Mouse (Mus musculus): Measurements from ENCODE around the gene Pdcd1lg2.
A peak's percentile ranks its signal among the peaks of the same experiment; 100 is the strongest.
"Not testable (repeated sequence)": the region's sequence is repeated elsewhere in the genome, so short reads cannot be mapped to it uniquely, and the experiment has no call there.

Gene Pdcd1lg2

DNA sequence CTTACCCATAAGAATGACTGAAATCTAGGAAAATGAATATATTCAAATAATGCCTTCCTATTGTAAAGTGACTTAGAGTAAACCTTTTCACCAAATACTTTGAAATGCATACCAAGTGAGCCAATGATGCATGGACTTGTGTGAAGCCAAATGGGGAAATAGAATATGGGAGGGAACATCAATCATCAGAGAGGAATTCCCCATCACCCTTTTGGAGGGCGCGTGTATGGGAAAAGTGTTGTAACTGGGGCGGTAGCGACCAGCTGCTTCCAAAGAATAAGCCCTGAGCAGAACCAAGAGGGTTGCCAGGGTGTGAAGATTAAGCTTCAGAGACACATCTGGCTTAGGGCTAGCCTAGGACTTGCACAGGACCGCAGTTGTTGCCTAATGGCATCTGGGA, 27.4 kb upstream of the Pdcd1lg2 start:
- no peak for DNase-seq (ENCODE audit: low read depth, low spot score)

DNA sequence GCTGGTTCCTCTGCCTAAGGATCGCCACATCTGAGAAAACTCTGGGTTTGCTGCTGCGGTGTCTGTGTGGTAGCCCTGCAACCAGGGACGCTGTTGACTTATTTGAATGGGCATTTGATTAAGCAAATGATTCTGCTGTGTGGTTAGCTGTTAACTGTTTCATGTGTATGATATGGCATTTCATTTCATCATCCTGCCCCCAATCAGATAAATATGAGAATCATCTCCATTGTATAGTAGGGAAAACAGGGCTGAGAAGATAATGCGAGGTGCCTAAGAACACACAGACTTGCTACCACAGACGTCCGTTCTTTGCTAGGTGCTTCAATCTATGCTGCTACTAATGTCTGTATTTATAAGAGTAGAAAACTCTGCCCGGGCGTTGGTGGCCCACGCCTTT, 26.3 kb upstream of the Pdcd1lg2 start:
- no peak for DNase-seq (ENCODE audit: low read depth, low spot score)

DNA sequence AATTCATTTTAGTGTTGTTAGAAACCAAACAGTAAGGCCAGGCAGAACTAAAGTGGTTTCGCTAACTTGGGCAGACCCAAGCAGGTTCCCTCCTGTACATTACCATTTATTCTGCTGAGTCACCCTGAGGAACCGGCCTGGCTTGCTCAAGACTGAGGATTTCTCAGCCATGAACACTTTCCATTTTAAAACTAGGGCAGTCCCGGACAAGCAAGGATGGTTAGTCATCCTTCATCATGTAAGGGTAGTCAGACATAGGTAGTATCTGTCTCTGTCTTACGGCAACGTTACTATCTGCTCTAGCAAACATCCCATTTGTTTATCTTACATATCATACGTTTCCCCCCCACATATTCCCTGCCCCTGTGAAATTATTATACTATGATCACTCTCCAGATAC, 25.7 kb upstream of the Pdcd1lg2 start:
- no peak for DNase-seq (ENCODE audit: low read depth, low spot score)

DNA sequence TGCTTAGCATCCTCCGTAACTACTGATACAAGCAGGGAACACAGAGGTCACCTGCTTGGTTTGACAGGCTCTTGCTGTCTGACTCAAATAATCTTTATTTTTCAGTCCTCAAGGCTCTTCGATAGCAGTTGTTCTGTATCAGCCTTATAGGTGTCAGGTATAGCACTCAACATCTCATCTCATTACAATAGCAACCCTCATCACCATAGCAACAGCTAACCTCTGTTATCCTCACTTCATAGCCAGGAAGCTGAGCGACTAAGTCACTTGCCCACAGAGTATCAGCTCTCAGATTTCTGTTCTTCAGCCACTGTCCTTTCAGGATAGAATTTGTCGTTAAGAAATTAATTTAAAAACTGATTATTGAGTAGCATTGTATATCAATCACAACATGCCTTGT, 24.9 kb upstream of the Pdcd1lg2 start:
- DNase-seq (ENCODE audit: low read depth, low spot score), result no peak

DNA sequence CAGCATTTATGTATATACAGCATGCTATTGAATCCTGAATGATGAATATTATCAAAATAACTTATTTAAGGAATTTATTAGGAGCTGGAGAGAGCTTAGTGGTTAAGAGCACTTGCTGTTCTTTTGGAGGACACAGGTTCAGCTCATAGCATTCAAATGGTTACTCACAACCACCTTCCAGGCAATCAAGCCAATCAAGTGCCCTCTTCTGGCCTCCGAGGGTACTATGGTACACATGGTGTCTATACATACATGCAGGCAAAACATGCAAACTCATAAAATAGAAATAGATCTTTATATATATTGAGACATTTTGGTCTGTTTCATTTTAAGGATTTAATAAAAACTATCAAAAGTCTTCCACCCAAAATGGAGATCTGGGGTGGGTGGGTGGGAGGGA, 21.9 kb upstream of the Pdcd1lg2 start:
- no peak for DNase-seq (ENCODE audit: low read depth, low spot score)

DNA sequence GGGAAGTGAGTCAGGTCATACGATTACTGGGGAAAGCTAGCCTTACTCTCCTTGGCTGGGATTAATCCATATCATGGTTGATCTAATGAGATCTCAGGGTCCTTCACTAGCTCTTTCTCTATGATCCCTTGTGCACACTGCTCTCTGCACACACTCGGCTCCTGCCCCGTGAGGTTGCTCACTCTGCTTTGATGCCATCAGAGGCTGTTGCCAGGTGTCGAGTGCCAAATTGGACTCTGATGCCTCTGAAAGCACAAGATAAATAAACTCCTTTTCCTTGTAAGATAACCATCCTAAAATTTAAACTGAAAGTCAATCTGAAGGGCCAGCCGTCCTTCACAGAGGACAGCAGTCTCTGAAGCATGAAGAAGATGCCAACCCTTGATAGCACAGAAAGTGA, 20.2 kb upstream of the Pdcd1lg2 start:
- no peak for DNase-seq (ENCODE audit: low read depth, low spot score)

DNA sequence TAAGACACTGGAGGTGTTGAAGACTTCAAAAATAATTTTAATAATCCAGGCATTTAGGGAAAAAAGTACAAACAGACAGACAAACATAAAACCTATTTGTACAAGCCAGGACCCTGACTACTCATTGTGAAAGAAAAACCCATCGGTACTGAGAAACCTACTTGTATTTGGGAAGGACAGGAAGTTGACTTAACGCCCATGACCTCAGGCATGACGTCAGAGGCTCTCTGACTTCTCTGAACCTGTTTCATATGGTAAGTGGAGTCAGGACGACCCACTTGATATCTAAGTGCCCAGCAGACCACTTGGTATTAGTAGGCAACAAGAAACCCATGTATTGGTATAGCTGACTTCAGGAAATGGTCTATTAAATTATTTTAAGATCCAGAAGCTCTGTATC, 19.4 kb upstream of the Pdcd1lg2 start:
- no peak for DNase-seq (ENCODE audit: low read depth, low spot score)

DNA sequence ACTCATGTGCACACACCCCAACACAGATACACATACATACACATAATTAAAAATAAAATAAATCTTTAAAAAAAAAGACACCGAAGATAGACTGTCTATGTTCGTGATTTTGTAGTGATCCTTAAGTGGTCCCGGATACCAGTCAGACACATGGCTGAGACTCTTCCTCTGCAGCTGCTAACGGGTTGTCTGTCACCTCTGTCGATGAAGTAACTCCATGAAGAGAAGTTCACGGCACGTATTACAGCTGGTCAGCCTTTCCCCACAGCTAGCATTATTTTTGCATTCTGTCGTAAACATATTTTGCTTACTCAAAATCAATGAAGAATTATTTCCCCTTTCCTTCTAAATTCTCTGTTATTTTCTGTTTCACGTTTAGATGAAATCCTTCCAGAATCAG, 17.4 kb upstream of the Pdcd1lg2 start:
- DNase-seq (ENCODE audit: low read depth, low spot score), result no peak

DNA sequence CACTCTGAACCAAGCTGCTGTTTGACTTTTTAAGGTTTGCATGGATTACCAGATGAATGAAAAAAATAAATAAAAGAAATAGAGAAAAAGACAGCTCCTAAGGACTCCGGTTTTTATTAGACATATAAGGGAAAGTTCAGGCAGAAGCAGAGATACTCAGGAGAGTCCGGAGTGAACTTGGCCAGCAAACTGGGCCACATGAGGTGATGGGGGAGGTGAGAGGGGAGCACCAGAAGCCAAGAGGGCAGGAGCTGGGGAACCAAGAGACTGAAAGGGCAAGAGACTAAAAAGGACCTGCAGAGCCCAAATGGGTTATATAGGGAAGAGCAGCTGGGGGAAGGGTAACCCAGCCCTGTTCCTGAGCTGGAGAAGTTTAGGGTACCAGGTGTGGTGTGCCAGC, 16.0 kb upstream of the Pdcd1lg2 start:
- DNase-seq (ENCODE audit: low read depth, low spot score), result no peak

DNA sequence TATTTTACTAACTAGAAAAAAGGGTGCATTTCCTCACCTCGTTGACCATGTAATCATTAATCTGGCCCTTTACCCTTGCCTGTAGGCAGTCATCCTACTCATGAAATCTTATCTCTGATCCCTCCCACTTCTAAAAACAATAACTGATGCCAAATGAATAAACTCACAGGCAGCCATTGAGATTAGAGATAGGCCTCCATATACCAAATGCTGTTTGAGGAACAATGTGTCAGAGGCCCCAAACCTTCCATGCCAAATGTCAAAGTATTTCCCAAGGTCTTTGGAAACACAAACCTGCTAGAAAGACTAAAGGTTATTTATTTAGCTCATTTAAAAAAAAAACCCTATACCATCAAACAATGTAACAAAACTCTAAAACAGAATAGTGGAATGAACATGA, 14.4 kb upstream of the Pdcd1lg2 start:
- DNase-seq (ENCODE audit: low read depth, low spot score), result no peak

DNA sequence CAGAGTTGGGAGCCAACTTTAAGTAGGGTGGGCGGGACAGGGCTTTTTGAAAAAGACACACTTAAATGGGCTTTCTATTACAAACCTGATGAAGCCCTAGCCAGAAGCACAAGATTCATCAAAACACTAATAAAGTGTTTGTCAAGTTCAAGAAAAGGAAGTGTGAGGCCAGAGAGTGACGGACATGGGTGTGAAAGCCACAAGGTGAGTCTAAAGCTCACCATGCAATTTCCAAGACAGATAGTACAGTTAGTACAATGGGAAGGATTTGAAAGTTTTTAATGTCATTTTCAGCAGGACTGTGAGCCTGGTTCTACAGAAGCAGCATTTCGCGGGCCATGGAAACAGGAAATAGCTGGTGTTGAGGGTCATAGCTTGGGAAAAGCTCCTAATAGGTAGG, 10.9 kb upstream of the Pdcd1lg2 start:
- no peak for DNase-seq (ENCODE audit: low read depth, low spot score)

DNA sequence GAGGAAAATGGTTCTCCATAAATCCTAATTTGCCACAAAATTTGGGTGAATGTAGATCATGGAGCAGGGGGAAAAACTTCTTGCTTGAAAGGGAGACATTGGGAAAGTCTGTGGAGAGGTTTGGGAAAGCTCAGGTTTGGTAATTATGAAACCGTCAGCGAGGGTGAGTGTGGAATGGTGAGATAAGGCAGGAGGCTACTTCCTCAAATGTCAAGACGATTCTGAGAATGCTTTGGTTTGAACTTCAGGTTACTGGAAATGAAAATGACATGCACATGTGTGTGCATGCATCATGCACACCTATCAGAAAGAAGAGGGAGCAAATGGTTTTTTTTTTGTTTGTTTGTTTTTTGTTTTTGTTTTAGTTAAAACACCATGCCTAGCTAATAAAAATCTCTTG, 10.3 kb upstream of the Pdcd1lg2 start:
- no peak for DNase-seq (ENCODE audit: low read depth, low spot score)

DNA sequence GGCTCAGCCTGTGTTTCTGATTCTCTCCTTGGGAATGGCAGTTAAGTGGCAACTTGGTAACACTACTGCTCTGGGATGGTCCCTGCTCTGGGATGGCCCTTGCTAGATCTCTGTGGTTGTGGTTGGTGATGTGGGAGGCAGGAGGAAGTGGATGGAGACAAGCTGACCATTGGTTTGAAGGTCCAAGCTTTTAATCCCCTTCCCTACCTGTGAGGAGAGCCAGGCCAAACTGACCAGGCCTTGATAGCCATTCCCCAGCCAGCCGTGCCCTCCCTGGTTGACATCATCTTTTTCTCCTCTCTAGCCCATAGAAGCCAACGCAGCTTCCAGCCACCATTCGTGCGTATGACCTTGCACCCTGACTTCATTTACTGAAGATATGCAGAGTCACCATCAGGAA, 8.1 kb upstream of the Pdcd1lg2 start:
- no peak for DNase-seq (ENCODE audit: low read depth, low spot score)

DNA sequence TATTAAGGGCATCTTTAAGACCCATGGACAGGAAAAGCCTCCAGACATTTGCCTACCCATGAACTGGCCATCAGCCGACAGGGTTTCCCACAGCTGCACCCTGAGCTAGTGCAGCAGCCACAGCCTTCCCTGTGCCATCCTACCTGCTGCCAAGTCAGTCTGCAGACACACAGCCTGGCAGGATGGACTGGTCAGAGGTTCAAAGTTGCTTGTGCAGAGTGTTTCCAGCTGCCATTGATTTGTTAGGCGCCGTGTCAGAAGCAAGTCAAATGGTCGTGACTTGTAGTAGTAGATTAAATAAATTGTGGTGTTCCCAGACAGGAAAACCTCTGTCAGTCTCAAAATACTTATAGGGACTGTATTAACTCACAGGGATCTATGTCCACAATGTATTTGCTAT, 7.5 kb upstream of the Pdcd1lg2 start:
- no peak for DNase-seq (ENCODE audit: low read depth, low spot score)

DNA sequence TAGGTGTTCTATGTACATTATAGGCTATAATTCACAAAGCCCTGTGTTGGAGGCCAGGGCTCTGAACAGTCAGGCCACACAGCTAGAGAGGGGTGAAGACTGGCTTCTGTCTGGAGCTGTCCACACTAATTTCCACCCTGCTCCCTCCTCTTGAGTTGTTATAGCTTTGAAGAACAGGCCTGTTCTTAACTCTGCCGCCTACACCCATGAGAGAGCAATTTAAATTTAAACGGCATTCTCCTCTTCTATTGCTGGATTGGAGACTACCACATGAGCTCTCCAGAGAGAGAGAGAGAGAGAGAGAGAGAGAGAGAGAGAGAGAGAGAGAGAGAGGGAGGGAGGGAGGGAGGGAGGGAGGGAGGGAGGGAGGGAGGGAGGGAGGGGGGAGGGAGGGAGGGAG, 5.3 kb upstream of the Pdcd1lg2 start:
- DNase-seq (ENCODE audit: low read depth, low spot score), result no peak

DNA sequence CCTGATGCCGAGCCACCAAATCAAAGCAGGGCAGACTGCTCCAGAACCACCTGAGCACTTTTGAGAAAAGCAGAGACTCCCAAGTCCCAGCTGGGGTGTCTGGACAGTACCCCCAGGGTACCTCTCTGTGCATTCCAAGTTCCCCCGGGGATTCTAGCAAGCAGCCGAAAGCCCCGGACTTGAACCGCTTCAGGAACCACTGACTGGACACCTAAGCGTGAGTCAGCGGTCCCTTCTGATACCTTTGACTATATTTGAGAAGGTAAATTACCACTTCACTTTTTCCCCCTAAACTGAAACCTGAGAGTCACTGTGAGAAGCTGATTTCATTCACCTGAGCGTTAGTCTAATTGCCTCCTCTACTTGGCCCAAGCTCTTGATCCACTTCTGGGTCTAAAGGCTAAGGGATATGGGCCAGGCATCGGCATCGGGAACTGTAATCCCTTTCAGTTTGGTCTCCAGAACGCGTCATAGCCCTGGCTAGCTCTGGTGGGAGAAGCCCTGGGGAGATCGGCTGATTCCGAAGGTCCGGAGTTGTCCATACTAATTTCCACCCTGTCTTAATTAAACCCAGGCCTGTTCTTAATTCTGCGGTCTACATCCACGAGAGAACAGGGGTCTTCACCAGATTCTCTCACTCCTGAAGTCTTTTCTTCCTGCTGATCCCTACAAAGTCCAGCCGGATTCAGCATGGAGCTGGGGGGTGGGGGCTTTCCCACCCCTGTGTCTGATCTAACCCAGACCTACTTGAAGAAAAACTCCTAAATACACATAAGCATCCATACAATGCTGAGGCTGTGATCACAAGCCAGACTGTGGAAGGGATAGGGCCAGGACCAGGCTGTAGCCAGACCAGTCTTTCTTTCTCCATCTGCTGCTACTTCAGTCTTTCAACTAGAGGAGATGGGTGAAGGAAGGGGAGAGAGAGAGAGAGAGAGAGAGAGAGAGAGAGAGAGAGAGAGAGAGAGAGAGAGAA, 4.4 kb upstream of the Pdcd1lg2 start:
- no peak for DNase-seq (ENCODE audit: low read depth, low spot score)

DNA sequence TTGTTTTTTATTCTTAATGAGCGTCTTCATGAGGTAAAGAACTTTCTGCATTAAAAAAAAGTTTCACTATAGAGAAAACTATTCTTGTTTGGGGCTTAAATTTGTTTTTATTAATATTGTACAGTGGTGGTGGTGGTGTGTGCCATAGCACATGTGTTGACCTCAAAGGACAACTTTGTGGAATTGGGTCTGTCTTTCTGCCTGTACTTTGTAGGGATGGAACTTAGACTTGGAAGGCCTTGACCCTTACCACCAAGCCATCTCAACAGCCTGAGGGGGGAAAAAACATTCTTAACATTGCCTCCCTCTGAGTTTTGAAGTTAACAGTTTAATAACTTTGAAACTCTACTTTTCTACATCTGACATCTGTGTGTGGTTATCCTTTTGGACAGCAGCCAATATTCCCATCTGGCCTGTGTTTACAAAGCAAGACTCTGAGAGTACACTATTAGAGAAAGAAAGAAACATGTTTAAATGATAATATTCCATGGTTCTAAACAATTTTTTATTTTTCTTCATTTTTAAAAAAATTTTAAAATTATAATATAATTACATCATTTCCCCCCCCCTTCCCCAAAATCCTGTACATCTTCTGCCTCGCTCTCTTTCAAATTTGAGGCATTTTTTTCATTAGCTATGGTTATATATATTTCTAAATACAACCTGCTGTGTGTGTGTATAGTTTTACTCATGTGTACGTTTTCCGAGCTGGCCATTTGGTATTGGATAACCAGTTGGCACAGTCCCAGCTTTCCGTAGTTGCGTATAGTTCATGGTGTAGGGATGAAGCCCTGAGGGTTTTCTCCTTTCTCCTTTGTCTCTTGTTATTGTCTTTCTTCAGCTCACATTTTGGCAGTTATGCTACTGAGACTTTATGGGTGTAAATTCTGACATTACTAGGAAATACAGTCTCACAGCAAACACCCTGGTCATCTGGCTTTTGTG, 2.0 kb downstream of the Pdcd1lg2 start:
- DNase-seq (ENCODE audit: low read depth, low spot score), result no peak

DNA sequence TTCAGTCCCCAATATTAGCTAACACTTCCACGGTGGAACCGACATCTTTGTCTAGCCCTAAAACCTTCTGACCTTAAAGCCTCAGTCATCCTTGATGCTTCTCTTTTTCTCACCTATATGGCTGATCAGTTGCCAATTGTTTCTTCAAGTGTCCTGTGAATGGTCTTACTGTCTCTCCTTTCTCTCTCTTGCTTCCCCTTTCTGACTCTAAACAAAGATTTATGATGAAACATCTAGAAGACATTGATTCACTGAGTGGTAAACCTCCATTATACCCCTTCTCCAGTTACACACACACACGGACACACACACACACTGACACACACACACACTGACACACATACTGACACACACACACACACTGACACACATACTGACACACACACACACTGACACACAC, 3.8 kb downstream of the Pdcd1lg2 start:
- peak; percentile 29 for DNase-seq (ENCODE audit: low read depth, low spot score)

DNA sequence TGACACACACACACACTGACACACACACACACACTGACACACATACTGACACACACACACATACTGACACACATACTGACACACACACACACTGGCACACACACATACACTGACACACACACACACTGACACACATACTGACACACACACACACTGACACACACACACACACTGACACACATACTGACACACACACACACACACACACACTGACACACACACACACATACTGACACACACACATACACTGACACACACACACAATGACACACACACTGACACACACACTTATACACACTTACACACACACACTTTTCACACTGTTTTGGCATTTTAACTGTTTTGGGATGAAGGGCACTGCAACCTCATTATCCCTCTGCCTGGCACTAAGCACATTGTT, 4.2 kb downstream of the Pdcd1lg2 start:
- not testable (repeated sequence) for DNase-seq (ENCODE audit: low read depth, low spot score)

DNA sequence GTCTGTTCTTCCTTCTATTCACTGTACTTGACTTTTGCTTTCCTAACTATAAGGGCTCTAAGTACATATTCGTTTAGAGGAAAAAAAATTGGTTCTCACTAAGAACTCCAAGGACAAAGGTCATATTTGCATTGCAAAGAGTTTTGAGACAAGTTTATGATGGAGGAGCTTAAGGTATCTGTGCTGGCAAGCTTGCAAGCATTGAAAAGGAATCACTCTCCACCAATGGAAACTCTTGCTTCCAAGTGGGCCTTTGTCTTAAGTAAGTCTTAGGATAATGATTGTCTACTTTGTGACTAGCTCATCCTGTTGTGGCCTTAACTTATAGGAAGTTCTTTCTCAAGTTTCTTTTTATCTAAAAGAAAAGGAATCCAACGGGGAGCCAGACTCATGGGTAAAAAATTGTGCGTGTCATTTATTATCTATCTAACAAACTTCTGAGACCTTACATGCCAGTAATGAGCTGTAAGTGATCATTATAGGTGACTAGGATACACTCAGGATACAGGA, 5.7 kb downstream of the Pdcd1lg2 start:
- no peak for DNase-seq (ENCODE audit: low read depth, low spot score)

DNA sequence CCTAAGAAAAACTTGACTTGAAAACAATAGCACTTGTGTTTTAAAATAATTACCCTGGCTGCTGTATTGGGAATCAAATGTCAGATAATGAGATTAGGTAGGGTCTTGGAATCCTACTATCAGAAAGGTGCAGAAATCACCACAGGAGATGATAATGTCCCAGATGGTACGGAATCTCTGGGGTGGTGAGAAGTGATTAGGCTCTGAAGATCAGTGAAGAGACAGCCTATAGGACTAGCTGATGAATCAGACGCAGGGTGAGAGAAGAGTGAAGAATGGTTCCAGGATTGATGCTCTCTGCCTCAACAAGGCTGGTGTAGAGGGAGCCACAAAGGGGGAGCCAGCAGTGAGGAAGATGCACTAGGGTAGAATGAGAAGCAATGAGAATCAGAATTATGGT, 6.5 kb downstream of the Pdcd1lg2 start:
- DNase-seq (ENCODE audit: low read depth, low spot score), result no peak

DNA sequence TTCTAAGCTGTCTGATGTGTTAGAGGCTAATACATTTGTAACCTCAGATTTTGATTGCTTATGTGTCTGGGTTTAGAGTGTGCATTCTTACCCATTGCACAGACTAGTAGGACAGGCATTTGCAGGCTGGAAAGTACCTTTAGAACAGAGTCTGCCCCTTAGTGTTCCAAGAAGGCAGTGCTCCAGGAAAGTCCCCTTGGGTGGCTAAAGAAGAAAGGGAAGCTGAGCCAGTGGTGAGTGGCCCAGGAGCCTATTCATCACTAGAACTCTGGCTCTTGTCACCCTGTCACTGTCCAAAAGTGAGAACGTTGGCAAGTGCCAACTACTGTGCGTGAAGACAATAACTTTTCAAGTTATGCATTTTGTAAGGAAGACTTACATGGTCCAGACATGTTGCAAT, 7.2 kb downstream of the Pdcd1lg2 start:
- no peak for DNase-seq (ENCODE audit: low read depth, low spot score)

Data from ZHBTc4 (cell line).